Mouse (Mus musculus): ENCODE results near the gene Slc7a7. TPM values are rescaled to one million over a fixed set of nuclear protein-coding genes. Genes with fewer than 3 reads are reported as not detected.

The Slc7a7 gene
- polyA plus RNA-seq, 1 experiment from 2014 or later: 3.1 TPM

- no peaks in the 10 kb centered on the region for H3K9me3 ChIP-seq (ENCODE audit: control insufficient read depth, low read length)
- WGBS: 93% methylated on average over 9 of the region's 9 CpGs
- ATAC-seq (ENCODE audit: insufficient number of reproducible peaks, low FRiP score, low TSS enrichment, low read depth) (no peak), DNase-seq (ENCODE audit: low spot score) (no peak)
- H3K4me2 ChIP-seq (ENCODE audit: low read depth, severe bottlenecking): no peak overlapping the region
- H3K4me1 ChIP-seq (ENCODE audit: control insufficient read depth, insufficient read depth, low read length): no peaks in the 10 kb centered on the region
- H3K36me3 ChIP-seq (ENCODE audit: control insufficient read depth, insufficient read depth, low read length): no peaks in the 10 kb centered on the region
- H3K27me3 ChIP-seq (ENCODE audit: control insufficient read depth, insufficient read depth, low read length): no peaks in the 10 kb centered on the region
- no peak overlapping the region for H3K27ac ChIP-seq (replicated peaks; ENCODE audit: low read depth, low read length)
- no peak overlapping the region for H3K4me3 ChIP-seq (ENCODE audit: low read depth, low read length)
- H3K9ac ChIP-seq (ENCODE audit: low read length): no peak overlapping the region
These were observed 36.0 kb upstream of the Slc7a7 start for GRCm38 (mm10) chr14:54453566-54453965.

GRCm38 (mm10) chr14:54445476-54445875 lies 27.9 kb upstream of the Slc7a7 start:
- H3K9ac ChIP-seq (ENCODE audit: low read length): no peak overlapping the region
- peaks cover 19% of the 10 kb centered on the region for H3K4me1 ChIP-seq (ENCODE audit: control insufficient read depth, insufficient read depth, low read length)
- no peaks in the 10 kb centered on the region for H3K36me3 ChIP-seq (ENCODE audit: control insufficient read depth, insufficient read depth, low read length)
- no peak for ATAC-seq (ENCODE audit: insufficient number of reproducible peaks, low FRiP score, low TSS enrichment, low read depth)
- no peaks in the 10 kb centered on the region for H3K9me3 ChIP-seq (ENCODE audit: control insufficient read depth, low read length)
- no peaks in the 10 kb centered on the region for H3K27me3 ChIP-seq (ENCODE audit: control insufficient read depth, insufficient read depth, low read length)
- no peak overlapping the region for H3K27ac ChIP-seq (replicated peaks; ENCODE audit: low read depth, low read length)
- 58% methylated on average over 3 of the region's 3 CpGs for WGBS
- H3K4me2 ChIP-seq (ENCODE audit: low read depth, severe bottlenecking): no peak overlapping the region
- no peak overlapping the region for H3K4me3 ChIP-seq (ENCODE audit: low read depth, low read length)
- no peak for DNase-seq (ENCODE audit: low spot score)

GRCm38 (mm10) chr14:54443712-54444618 lies 26.4 kb upstream of the Slc7a7 start:
- Histone ChIP-seq H3K9ac (ENCODE audit: low read length) (no peak overlapping the region), H3K36me3 (ENCODE audit: control insufficient read depth, insufficient read depth, low read length) (peaks cover 7% of the 10 kb centered on the region), H3K4me1 (ENCODE audit: control insufficient read depth, insufficient read depth, low read length) (peaks cover 19% of the 10 kb centered on the region), H3K4me3 (ENCODE audit: low read depth, low read length) (no peak overlapping the region), H3K27me3 (ENCODE audit: control insufficient read depth, insufficient read depth, low read length) (no peaks in the 10 kb centered on the region), H3K4me2 (ENCODE audit: low read depth, severe bottlenecking) (no peak overlapping the region), H3K27ac (replicated peaks; ENCODE audit: low read depth, low read length) (peak overlapping the region; percentile 56), H3K9me3 (ENCODE audit: control insufficient read depth, low read length) (no peaks in the 10 kb centered on the region)
- 0 out of 2 replicates have a peak, but pooled peaks have one; percentile 41 for ATAC-seq (ENCODE audit: insufficient number of reproducible peaks, low FRiP score, low TSS enrichment, low read depth)
- DNase-seq (ENCODE audit: low spot score): peak; percentile 44
- WGBS: 55% methylated on average over 15 of the region's 15 CpGs

GRCm38 (mm10) chr14:54443196-54443595 lies 25.6 kb upstream of the Slc7a7 start:
- Histone ChIP-seq H3K36me3 (ENCODE audit: control insufficient read depth, insufficient read depth, low read length) (peaks cover 11% of the 10 kb centered on the region), H3K4me3 (ENCODE audit: low read depth, low read length) (no peak overlapping the region), H3K9me3 (ENCODE audit: control insufficient read depth, low read length) (no peaks in the 10 kb centered on the region), H3K27ac (replicated peaks; ENCODE audit: low read depth, low read length) (peak overlapping the region; percentile 56), H3K4me1 (ENCODE audit: control insufficient read depth, insufficient read depth, low read length) (peaks cover 19% of the 10 kb centered on the region), H3K9ac (ENCODE audit: low read length) (peak overlapping the region; percentile 49), H3K4me2 (ENCODE audit: low read depth, severe bottlenecking) (no peak overlapping the region), H3K27me3 (ENCODE audit: control insufficient read depth, insufficient read depth, low read length) (no peaks in the 10 kb centered on the region)
- DNase-seq (ENCODE audit: low spot score) (peak; percentile 75), ATAC-seq (ENCODE audit: insufficient number of reproducible peaks, low FRiP score, low TSS enrichment, low read depth) (peak; percentile 74)
- WGBS: 2% methylated on average over 3 of the region's 3 CpGs

- no peaks in the 10 kb centered on the region for H3K27me3 ChIP-seq (ENCODE audit: control insufficient read depth, insufficient read depth, low read length)
- no peak overlapping the region for H3K4me2 ChIP-seq (ENCODE audit: low read depth, severe bottlenecking)
- 85% methylated on average over 3 of the region's 3 CpGs for WGBS
- H3K9ac ChIP-seq (ENCODE audit: low read length): no peak overlapping the region
- H3K27ac ChIP-seq (replicated peaks; ENCODE audit: low read depth, low read length): 0 out of 2 replicates have a peak overlapping the region, but pooled peaks have one; percentile 56
- no peaks in the 10 kb centered on the region for H3K9me3 ChIP-seq (ENCODE audit: control insufficient read depth, low read length)
- no peak for DNase-seq (ENCODE audit: low spot score)
- ATAC-seq (ENCODE audit: insufficient number of reproducible peaks, low FRiP score, low TSS enrichment, low read depth): no peak
- peaks cover 11% of the 10 kb centered on the region for H3K36me3 ChIP-seq (ENCODE audit: control insufficient read depth, insufficient read depth, low read length)
- H3K4me3 ChIP-seq (ENCODE audit: low read depth, low read length): no peak overlapping the region
- peaks cover 19% of the 10 kb centered on the region for H3K4me1 ChIP-seq (ENCODE audit: control insufficient read depth, insufficient read depth, low read length)
These were observed 25.0 kb upstream of the Slc7a7 start for GRCm38 (mm10) chr14:54442548-54442947.

- Histone ChIP-seq H3K4me1 (ENCODE audit: control insufficient read depth, insufficient read depth, low read length) (peaks cover 19% of the 10 kb centered on the region), H3K27me3 (ENCODE audit: control insufficient read depth, insufficient read depth, low read length) (no peaks in the 10 kb centered on the region), H3K36me3 (ENCODE audit: control insufficient read depth, insufficient read depth, low read length) (peaks cover 13% of the 10 kb centered on the region), H3K4me3 (ENCODE audit: low read depth, low read length) (no peak overlapping the region), H3K9ac (ENCODE audit: low read length) (no peak overlapping the region), H3K9me3 (ENCODE audit: control insufficient read depth, low read length) (no peaks in the 10 kb centered on the region), H3K4me2 (ENCODE audit: low read depth, severe bottlenecking) (no peak overlapping the region), H3K27ac (replicated peaks; ENCODE audit: low read depth, low read length) (no peak overlapping the region)
- ATAC-seq (ENCODE audit: insufficient number of reproducible peaks, low FRiP score, low TSS enrichment, low read depth) (no peak), DNase-seq (ENCODE audit: low spot score) (no peak)
- WGBS: 83% methylated on average over 4 of the region's 4 CpGs
These were observed 23.8 kb upstream of the Slc7a7 start for GRCm38 (mm10) chr14:54441365-54441764.

- WGBS: 92% methylated on average over 14 of the region's 14 CpGs
- Histone ChIP-seq H3K4me2 (ENCODE audit: low read depth, severe bottlenecking) (no peak overlapping the region), H3K27ac (replicated peaks; ENCODE audit: low read depth, low read length) (no peak overlapping the region), H3K4me3 (ENCODE audit: low read depth, low read length) (no peak overlapping the region), H3K36me3 (ENCODE audit: control insufficient read depth, insufficient read depth, low read length) (peaks cover 18% of the 10 kb centered on the region), H3K4me1 (ENCODE audit: control insufficient read depth, insufficient read depth, low read length) (peaks cover 19% of the 10 kb centered on the region), H3K9me3 (ENCODE audit: control insufficient read depth, low read length) (no peaks in the 10 kb centered on the region), H3K9ac (ENCODE audit: low read length) (no peak overlapping the region), H3K27me3 (ENCODE audit: control insufficient read depth, insufficient read depth, low read length) (no peaks in the 10 kb centered on the region)
- DNase-seq (ENCODE audit: low spot score) (no peak), ATAC-seq (ENCODE audit: insufficient number of reproducible peaks, low FRiP score, low TSS enrichment, low read depth) (no peak)
These were observed 23.0 kb upstream of the Slc7a7 start for GRCm38 (mm10) chr14:54440538-54440937.

- H3K4me1 ChIP-seq (ENCODE audit: control insufficient read depth, insufficient read depth, low read length): peaks cover 19% of the 10 kb centered on the region
- peaks cover 18% of the 10 kb centered on the region for H3K36me3 ChIP-seq (ENCODE audit: control insufficient read depth, insufficient read depth, low read length)
- no peak for DNase-seq (ENCODE audit: low spot score)
- no peak overlapping the region for H3K27ac ChIP-seq (replicated peaks; ENCODE audit: low read depth, low read length)
- no peaks in the 10 kb centered on the region for H3K9me3 ChIP-seq (ENCODE audit: control insufficient read depth, low read length)
- H3K9ac ChIP-seq (ENCODE audit: low read length): no peak overlapping the region
- H3K4me3 ChIP-seq (ENCODE audit: low read depth, low read length): no peak overlapping the region
- 69% methylated on average over 7 of the region's 7 CpGs for WGBS
- no peaks in the 10 kb centered on the region for H3K27me3 ChIP-seq (ENCODE audit: control insufficient read depth, insufficient read depth, low read length)
- H3K4me2 ChIP-seq (ENCODE audit: low read depth, severe bottlenecking): no peak overlapping the region
- ATAC-seq (ENCODE audit: insufficient number of reproducible peaks, low FRiP score, low TSS enrichment, low read depth): no peak
These were observed 22.0 kb upstream of the Slc7a7 start for GRCm38 (mm10) chr14:54439610-54440009.

All from limb, embryonic 11.5 days (tissue).